Mouse (Mus musculus): Measurements from ENCODE around the gene Thra.

The Thra gene

GRCm38 (mm10) chr11:98740393-98741050 lies at the start of gene Thra:
TSS of gene Thra (plus strand) at chr11:98740638.
- no peak for TF ChIP-seq GATA4 (IDR thresholded peaks at IDR 0.05; ENCODE audit: insufficient replicate concordance, low read length)

DNA sequence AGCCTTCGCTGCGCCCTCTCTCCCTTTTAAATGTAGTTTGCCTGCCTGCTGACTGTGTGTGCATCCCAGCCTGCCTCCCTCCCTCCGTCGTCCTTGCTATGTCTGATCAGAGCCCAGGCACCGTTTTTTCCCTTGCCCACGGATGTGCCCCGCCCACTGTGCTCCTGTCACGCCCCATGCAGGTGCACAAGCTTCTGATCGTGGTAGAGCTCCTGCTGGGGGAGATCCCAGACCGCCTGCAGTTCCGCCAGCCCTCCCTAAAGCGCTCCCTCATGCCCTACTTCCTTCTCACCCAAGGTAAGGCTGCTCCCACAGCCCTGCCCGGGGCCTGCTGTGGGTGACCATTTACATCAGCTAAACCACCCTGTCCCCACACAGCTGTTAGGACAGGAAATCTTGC lies 47.2 kb upstream of the Thra start:
- no peak for TF ChIP-seq GATA4 (IDR thresholded peaks at IDR 0.05; ENCODE audit: insufficient replicate concordance, low read length)

DNA sequence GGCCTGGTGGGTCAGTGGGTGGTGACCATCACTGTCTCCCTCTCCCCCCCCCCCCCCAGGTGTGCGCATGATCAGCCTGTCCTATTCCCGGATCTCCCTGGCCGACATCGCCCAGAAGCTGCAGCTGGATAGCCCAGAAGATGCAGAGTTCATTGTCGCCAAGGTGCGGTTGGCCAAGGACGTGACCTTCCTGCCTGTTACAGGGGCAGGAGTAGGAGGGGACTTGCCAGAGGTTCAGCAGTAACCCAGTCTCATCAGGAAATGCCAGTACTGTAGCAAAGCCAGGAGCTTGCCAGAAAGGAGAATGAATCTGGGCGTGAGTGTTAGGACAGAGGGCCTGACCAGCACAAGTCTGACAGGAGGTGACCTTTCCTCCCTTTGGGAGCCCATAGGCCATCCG lies 46.7 kb upstream of the Thra start:
- no peak for TF ChIP-seq GATA4 (IDR thresholded peaks at IDR 0.05; ENCODE audit: insufficient replicate concordance, low read length)

- TF ChIP-seq GATA4 (IDR thresholded peaks at IDR 0.05; ENCODE audit: insufficient replicate concordance, low read length) = no peak
Observed at GRCm38 (mm10) chr11:98694301-98694700, 46.1 kb upstream of the Thra start.

DNA sequence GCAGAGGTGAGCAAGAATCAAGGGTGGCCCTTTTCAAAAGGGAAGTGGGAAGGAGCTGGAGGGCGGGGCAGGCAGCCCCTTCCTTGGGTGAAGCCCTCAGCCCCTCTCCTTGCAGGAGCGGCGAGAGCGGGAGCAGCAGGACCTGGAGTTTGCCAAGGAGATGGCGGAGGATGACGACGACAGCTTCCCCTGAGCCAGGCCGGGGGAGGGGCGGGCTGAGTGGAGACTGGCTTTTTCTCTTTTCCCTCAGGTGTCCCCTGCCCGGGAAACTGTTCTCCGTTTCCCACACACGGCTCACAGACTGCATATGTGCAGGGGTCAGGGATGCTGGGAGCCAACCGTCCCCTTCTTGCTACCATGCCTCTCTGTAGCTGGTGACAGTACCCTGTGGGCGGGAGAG lies 45.0 kb upstream of the Thra start:
- TF ChIP-seq GATA4 (IDR thresholded peaks at IDR 0.05; ENCODE audit: insufficient replicate concordance, low read length) = no peak

DNA sequence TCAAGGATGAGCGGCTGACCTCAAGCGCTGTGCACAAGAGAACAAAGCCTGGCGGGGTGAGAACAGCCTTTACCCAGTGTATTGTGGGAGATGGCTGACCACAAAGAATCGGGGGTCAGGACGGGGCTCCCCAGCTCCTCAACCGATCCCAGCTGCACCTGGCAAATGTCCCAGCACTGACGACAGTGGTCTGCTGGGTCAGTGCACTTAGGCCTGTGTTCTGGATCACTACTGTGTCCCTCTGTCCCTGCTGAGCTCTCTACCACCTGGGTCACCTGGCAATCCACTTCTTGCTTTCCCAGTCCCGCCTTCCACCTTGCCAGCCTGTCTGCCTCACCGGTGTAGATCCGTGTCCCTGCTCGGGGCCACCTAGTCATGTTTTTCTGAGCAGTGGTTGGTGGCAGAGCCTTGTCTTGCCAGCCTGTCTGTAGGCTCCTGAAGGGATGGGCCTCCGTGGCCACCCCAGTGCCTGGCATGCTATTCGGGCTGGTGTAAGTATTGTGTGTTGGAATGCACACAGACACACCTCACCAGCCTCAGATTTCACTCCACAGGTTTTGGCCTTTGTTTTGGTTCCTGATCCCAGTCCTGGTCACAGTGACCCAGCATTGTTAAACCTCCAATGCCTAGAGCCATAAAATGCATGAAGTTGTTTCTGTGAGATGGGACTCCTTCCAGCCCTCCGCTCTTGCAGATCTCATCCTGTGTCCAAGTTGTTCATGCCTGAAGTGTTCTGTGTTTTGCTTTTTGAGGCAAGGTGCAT lies 43.8 kb upstream of the Thra start:
- no peak for TF ChIP-seq GATA4 (IDR thresholded peaks at IDR 0.05; ENCODE audit: insufficient replicate concordance, low read length)

DNA sequence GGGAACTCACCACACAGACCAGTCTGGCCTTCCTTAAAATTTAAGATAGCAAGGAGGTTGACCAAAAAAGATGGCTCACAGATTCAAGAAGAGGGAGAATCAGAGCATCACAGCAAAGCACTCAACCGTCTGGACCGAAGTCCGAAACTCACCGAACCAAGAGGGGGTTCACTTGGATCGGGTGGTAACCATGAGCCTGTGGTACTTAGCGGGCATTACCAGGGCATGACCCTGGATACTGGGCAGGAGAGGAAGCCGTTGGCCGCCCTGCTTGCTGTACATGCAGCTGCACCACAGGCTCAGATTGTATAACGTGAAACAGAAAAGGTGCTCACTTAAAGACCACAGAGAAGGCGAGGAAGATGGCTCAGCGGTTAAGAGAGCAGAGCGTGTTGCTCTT lies 43.2 kb upstream of the Thra start:
- TF ChIP-seq GATA4 (IDR thresholded peaks at IDR 0.05; ENCODE audit: insufficient replicate concordance, low read length) = no peak

- no peak for TF ChIP-seq GATA4 (IDR thresholded peaks at IDR 0.05; ENCODE audit: insufficient replicate concordance, low read length)
Observed at GRCm38 (mm10) chr11:98698849-98699640, 41.4 kb upstream of the Thra start.

- TF ChIP-seq GATA4 (IDR thresholded peaks at IDR 0.05; ENCODE audit: insufficient replicate concordance, low read length) = no peak
Observed at GRCm38 (mm10) chr11:98699911-98700310, 40.5 kb upstream of the Thra start.

- TF ChIP-seq GATA4 (IDR thresholded peaks at IDR 0.05; ENCODE audit: insufficient replicate concordance, low read length) = no peak
Observed at GRCm38 (mm10) chr11:98701213-98701670, 39.2 kb upstream of the Thra start, which contains the start of gene Csf3. TSS of gene Csf3 (plus strand) at chr11:98701263.

DNA sequence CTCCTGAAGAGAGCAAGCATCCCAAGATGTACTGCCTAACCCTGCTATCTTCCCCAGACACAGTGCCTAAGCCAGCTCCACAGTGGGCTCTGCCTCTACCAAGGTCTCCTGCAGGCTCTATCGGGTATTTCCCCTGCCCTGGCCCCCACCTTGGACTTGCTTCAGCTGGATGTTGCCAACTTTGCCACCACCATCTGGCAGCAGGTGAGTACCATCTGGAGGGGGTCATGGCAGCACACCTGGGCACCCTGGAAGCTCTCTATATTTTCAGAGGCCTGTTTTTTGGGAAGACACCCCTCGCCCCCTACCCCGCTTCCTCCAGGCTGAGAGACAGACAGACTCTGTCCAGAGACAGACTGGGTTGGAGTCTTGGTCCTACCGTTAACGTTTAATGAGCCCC lies 38.1 kb upstream of the Thra start:
- TF ChIP-seq GATA4 (IDR thresholded peaks at IDR 0.05; ENCODE audit: insufficient replicate concordance, low read length) = no peak

DNA sequence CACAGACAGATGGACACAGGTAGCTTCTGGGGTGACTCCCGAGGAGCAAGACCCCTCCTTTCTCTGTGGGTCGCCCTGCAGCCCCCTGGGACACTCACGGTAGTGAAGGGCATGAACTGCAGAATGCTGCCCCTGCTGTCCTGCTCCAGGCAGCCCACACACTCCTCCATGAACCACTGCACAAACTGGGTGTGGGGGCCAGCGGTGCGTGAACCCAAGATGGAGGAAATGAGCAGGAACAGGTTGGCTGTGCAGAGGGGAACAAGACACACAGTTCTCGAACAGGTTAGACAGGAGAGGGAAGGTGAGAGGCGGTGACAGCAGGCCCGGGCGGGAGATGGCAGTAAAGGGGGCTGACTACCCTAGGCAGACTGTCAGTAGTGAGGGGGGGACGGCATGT lies 35.4 kb upstream of the Thra start:
- no peak for TF ChIP-seq GATA4 (IDR thresholded peaks at IDR 0.05; ENCODE audit: insufficient replicate concordance, low read length)

- TF ChIP-seq GATA4 (IDR thresholded peaks at IDR 0.05; ENCODE audit: insufficient replicate concordance, low read length) = no peak
Observed at GRCm38 (mm10) chr11:98707401-98708281, 32.8 kb upstream of the Thra start.

- no peak for TF ChIP-seq GATA4 (IDR thresholded peaks at IDR 0.05; ENCODE audit: insufficient replicate concordance, low read length)
Observed at GRCm38 (mm10) chr11:98708282-98708956, 32.0 kb upstream of the Thra start.

All from liver, adult (tissue).